Mouse (Mus musculus) gastrocnemius, postnatal 10 days (tissue): ENCODE data around the gene 2010111I01Rik. TPM values are rescaled to one million over a fixed set of nuclear protein-coding genes. Genes with fewer than 3 reads are reported as not detected.
"Not testable (repeated sequence)": the region's sequence is repeated elsewhere in the genome, so short reads cannot be mapped to it uniquely, and the experiment has no call there.

Source experiments
- DNase-seq: peaks from one replicate; pipeline ENCODE4 v3.0.0; 2021; ENCODE audit warnings: mixed read lengths
- total RNA-seq, 2 experiments: library from RNA; stranded (reverse); gene quantifications; 2 replicates each; pipeline ENCODE4 v1.2.3; 2021

Gene 2010111I01Rik
- total RNA-seq, 2 experiments from 2014 or later: 67.8 to 110 TPM

DNA sequence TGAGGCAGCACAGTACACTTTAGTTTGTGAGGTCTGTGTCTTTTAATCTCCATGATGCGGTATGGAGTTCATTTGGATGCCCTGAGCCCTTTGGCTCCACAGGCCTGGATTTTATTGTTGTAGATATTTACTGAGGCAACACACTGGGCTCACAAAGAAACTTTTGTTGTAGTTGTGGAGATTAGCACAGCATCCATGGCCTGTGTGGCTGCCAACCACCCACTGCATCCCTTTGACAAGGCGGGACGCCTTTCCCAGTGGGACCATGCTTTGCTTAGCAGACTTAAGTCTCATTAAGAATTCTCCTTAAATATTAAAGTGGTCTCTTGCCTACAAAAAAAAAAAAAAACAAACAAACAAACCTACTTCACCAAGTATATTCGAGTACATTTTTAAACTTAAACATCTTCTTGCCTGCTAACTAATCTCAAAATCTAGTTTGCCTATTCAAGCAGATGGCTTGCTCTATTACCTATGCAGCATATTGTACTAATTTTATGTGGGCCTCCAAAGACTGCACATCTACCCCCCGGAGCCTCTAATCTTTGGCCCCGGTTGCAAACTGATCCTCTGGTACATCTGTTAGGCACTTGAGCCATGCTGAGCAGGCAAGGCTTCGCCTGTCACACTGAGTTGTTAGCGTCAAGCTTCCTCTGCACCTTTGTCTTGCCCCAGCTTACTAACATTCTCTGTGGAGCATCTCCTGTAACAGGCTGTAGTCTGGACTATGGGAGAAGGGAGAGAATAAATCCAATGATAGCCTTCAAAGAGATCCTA is 239.0 kb downstream of the 2010111I01Rik start:
- no peak for DNase-seq

DNA sequence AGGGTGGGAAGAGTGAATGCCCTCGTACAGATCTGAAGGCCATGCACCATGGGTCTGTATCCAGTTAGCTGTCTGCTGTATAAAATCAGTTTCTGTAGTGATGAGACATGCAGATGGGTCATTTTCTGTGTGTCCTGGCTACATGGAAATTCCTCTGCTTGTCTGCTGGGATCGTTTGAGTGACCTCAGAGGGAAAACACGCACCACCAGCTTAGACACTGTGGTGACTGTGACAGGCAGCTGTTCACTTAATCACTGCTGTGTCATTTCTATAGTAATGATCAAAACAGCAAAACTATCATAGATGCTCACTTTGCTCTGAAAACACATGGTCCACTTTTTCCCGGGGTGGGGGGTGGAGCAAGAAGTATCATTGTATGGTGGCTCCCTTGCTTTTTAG is 241.1 kb downstream of the 2010111I01Rik start:
- DNase-seq: no peak

DNA sequence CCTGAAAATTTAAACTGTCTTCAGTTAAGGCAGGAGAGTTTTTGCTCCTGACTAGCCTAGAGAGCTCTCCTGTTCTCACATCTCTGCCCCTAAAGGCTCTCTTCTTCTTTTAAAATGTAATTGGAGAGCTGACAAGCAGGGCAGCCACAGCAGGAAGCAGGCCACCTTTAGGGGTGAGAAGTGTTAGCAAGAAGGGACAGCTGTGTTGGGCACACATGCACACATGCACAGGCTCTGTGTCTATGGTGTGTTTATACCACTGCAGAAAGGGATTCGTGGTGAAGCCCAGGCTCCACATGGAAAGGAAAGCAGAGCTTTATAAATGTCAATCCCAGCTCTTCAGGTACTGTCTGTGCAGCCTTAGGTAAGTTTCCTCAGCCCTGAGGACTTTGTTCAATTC is 241.7 kb downstream of the 2010111I01Rik start:
- no peak for DNase-seq

DNA sequence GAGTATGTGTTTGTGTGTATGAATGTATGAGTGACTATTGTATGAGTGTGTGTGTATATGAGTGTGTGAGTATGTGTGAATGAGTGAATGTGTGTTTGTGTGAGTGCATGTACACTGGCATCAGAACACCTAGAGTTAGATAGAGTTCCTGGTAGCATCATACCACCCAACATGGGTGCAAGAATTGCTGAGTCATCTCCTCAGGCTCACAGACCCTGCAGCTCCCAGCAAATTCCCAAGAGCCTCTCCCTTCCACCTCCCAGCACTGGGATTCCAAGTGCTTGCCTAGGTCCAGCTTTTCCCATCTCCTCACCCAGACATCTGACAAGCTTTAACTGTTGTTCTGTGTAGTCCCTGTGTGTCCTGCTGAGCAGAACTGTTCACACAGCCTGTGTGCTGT is 251.8 kb downstream of the 2010111I01Rik start:
- no peak for DNase-seq

DNA sequence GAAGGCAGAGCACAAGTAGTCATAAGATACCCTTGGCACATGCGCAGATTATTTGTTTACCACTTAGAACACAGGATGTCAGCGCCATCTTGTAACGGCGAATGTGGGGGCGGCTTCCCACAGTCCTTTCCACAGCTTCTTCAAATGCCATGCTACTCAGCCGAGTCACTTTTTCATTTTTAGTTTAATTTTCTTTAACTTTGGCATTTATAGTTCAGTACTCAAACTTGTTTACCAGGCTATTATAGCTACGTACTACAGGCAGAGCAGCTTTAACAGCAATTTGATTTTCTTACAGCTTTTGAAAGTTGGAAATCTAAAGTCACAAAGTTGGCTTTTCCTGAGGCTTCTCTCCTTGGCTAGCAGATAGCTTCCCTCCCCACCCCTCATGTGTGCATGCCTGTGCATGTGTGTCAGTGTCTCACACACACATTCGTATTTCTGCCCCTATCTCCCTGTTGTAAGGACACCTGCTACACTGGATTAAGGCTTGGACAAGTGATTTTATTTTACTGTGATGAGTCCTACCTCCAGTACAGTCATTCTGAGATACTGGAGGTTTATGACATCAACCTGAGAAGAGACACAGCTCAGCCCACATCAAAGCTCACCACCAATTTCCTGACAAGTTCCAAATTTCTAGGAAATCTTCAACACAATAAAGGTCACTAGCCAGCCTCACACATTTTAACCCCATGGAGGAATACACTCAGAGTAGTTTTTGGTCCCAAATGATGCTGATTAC is 258.5 kb downstream of the 2010111I01Rik start:
- no peak for DNase-seq

DNA sequence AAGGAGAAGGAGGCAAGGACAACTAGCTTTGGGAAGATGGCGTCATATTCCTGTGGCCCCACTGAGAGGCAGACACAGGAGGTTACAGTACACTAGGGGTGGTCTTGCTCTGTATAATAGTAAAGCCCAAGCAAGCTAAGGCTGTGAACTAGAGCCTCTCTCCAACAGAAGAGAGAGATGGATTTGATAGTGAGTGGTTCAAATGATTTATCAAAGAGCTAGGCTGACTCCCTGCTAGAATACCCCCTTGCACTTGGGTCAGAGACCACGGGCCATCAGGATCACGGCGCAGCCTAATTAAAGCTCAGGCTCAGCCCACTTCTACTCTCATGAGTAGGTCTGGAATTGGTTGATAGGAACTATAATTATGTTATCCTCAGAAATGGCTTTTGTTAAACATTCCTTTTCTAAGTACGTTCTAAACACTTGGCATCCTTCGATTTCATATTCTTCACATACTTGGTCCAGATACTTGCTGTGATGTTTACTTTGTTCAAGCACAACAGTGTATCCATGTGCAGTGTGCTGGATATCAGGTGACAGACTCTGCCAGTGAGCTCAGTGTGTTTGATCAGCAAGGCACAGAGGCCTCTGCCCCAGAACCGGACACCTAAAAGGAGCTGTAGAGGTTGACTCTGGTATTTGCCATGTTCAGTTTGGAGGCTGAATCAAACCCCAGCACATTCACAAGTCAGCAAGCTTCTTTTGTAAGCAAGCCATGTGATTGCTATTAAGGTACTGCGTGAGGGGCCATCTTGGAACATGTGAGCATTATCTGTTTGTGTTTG is 261.3 kb downstream of the 2010111I01Rik start:
- DNase-seq: no peak

DNA sequence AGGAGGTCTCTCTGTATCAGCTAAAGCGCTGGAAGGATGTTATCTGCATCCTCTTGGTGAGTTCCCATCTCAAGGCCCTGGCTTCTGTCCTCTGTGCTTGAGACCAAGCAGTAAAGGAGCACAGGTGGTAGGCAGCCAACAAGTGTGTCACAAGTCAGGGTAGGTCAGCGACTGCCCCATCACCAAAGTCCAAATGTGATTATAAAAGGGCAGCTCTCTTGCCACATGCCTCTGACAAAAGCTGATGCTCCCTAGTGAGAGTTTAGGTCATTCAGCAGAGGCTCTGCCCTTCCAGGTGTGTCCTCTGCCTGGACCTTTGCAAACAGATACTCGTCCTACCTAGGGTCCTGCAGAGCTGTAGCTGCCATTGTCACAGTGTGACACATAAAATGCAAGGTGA is 263.1 kb downstream of the 2010111I01Rik start:
- no peak for DNase-seq

DNA sequence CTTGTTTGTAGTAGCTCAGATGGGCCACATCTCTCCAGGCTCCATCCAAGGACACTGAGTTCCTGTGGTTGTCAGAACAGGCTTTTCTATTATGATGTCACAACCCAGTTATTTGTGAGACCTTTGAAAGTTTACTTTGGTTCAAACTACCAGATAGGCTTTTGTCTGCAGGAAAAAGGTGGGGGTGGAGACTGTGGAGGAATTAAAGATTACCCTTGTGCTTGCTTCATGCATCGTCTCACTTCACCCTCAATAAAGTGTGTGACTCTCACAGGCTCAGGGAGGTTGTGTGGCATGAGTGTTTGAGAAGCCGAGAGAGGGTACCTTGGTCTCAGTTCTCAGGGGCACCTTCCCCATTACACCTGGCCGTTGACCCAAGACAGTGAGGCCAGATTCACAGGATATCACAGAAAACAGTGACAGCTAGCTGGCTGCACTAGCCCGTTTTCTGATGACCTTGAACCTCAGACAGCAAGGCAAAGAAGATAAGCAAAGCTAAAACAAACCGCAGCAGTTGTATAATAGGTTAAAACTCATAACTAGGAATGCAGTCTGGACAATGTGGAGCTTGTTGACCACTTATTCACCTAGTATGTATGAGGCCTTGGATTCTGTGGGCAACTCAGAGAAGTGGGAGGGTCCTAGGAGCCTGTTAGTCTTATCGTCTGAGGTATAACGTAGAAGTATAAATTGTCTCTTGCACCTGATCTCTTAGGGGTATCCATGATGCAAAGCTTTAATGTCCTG is 266.4 kb downstream of the 2010111I01Rik start:
- no peak for DNase-seq

DNA sequence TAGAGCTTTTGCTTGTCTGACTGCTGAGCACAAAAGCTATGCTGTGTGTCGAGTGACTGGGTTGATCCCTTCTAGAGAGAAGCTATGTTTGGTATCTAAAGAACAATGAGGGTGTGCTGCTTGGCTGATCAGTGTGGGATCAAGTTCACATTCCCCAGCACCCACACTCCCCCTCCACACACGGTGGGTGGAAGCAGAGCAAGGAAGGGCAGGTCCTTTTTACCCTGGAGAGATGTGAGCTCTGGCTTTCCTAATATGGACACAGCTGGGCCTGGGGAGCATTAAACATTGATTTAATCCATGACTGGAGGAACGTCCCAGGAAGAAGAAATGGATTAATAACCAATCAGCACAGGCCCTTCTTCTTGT is 267.0 kb downstream of the 2010111I01Rik start:
- no peak for DNase-seq

DNA sequence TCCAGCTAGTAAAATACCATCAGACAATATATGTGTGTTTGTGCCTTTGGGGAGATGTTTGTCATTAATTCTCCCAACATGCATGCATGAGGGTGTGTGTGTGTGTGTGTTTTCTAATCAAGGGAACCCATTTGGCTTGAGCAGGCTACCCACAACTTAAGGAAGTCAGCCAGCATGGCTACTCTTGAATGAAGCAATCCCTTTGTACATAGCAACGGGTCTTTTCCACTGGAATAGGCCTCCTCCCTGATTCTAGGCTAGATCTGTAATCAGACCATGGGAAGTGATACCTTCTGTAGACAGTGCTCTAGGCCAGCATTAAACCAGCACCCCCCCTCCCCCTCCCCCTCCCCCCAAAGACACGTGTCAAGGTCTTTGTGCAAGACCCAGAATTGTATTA is 267.9 kb downstream of the 2010111I01Rik start:
- DNase-seq: no peak

DNA sequence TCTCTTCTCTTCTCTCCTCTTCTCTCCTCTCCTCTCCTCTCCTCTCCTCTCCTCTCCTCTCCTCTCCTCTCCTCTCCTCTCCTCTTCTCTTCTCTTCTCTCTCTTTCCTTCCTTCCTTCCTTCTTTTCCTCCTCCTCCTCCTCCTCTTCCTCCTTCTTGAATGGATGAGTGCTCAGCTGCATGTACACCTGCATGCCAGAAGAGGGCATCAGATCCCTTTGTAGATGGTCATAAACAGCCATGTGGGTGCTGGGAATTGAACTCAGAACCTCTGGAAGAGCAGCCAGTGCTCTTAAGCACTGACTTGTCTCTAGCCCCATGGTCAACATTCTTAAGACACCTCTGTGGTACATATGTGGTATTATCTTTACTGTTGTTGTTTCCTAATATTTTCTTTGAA is 269.8 kb downstream of the 2010111I01Rik start:
- not testable (repeated sequence) for DNase-seq

DNA sequence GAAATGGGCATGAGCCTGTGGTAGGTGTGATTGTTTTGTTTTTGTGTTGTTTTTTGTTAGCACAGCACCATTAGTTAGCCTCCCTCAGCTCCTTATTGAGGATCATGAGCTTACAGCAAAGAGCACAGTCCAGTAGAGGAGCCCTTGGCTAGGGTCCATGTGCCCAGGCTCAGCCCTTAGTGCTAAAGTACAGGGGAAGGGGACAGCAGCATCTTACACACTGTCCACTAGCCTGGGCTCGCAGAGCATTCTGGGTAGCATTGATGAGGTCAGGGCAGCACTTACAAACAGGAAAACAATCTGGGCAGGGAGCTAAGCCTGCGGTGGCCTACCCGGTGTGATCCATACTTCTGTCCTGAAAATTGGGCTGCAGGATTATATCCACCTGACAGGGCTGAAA is 270.9 kb downstream of the 2010111I01Rik start:
- no peak for DNase-seq

DNA sequence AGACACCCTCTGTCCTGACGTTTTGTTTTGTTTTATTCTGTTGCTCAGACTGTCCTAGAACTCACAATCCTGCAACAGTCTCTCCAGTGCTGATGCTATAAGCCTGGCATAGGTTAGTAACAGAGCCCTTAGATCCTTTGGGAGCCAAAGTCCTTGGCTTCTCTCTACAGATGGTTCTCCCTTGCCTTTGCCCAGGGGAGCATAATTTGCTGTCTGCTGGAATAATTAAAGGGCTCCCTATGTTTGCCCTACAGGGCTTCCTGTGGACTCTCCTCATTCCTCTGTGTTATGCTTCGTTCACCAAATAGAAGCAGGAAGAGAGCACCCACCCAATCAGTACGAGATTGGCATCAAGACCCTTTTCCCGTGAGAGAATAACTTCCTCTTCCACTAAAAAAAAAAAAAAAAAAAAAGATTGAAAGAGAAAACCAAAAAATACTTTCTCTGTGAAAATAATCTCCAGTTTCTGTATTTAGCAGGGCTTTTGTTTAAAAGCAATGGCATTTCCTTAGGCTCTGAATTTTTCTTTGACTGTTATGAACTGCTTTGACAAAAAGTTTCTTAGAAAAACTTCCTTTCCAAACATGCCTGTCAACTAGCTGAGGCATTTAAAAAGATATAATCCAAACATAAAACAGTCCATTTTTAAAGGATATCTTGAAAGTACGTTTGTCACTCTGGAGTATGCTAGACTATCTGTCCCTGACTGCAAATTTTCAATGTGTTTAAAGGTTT is 271.6 kb downstream of the 2010111I01Rik start:
- DNase-seq: no peak

DNA sequence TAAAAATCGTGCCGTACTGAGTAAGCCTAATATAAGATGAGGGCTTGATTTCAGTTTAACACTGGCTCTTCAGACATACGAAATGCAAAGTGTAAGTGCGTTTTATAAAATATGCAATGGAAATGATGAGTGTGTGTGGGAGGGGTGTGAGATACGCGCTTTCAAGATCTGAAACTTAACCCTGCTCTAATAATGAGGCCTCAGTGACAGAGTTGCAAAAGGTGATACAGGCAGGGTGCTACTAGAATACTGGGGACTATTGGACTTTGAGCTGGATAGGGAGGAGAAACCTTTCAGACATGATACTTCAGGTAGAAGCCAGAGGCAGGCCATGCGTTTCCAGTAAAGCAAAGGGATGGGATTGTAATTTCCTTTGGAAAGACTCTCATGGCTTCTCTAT is 273.4 kb downstream of the 2010111I01Rik start:
- DNase-seq: no peak

DNA sequence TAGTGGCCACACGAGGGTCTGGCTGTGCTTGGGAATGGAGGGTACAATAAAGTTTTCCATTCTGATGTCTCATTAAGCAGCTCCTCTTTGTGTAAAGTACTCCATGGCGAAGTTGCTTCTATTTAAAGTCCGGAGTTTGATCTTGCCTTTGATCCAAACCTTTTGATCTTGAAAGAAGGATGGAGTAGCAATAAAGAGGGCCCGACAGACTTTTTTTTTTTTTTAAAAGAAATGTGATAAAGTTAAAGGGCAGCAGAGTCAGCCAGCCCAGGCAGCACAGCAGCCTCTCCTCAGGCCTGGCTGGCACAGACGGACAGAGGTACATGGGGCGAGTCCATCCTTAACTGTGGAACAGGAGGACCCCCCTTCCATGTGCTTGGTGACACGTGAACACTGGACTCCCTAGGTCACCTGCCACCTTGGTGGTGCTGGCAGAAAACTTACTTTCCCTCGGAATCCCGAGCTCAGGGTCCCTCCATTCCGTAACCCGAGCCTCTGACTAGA is 274.7 kb downstream of the 2010111I01Rik start:
- DNase-seq: no peak

DNA sequence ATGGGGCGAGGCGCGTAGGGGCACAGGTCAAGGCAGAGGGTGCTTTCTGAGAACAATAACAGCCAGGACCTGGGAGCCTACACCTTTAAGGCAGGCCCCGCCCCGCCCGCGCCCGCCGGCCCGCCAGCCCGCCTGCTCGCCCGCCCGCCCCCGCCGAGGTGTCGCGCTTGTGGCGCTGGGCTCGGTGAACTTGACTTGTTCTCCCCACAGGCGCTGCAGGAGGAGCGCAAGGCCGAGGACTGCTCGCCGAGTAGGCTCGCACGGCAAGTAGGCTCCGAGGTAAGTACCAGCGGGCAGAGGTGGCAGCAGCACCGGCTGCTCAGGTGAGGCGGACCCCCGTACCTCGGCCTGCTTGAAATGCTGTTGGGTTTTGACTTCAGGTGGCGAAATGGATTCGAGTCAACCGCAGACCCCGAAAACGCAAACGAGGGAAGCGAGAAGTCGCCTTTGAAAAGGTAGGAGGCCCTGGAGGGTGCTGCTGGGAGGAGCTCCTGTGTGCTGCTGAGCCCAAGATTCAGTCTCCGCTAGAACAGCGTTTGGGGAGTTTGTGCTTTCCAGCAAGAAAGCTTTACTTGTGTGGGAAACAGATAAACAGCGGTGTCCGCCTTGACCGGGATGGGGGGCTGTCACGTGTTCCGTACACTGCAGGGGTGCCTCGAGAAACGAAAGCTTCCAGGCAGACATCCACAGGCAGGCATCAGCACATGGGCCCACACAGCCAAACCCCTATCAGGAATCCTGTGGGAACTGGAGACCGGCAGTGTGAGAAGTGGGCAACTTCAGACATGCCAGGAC is 275.4 kb downstream of the 2010111I01Rik start:
- DNase-seq: peak; percentile 86

DNA sequence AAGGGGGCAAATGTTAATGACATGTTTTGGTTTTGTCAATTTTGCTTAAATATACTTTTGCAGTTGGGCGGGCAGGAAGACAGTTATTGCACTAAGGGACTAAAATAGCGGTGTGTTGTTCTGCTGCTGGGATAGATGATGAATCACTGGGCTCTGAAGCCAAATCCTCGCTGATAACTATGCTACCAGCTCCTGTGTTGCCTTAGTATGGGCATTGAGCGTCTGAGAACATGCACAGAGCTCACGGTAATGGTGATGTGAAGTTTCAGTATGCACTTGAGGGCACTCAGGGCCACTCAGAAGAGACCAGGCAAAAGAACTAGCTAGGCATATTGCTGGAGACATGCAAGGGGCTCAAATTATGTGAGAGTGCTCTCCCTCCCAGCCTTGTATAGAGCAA is 276.1 kb downstream of the 2010111I01Rik start:
- DNase-seq: no peak

DNA sequence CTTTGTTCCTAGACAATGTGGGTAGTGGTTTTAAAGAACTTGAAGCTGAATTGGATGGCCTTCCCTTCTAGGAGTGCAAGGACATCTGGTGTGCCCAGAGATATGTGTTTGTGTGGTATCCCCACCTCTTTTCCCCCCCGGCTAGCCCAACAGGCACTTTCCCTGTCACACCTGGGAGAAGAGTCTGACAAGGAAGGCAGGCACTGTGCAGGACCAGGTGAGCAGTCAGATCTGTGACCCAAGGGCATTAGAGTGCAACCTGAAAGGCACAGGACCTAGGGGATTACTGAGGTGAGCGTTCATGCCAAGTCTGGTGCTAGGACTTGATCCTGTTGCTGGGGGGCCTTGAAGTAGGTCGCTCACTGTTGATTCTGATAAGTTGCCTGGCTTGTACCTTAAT is 277.0 kb downstream of the 2010111I01Rik start:
- DNase-seq: no peak

DNA sequence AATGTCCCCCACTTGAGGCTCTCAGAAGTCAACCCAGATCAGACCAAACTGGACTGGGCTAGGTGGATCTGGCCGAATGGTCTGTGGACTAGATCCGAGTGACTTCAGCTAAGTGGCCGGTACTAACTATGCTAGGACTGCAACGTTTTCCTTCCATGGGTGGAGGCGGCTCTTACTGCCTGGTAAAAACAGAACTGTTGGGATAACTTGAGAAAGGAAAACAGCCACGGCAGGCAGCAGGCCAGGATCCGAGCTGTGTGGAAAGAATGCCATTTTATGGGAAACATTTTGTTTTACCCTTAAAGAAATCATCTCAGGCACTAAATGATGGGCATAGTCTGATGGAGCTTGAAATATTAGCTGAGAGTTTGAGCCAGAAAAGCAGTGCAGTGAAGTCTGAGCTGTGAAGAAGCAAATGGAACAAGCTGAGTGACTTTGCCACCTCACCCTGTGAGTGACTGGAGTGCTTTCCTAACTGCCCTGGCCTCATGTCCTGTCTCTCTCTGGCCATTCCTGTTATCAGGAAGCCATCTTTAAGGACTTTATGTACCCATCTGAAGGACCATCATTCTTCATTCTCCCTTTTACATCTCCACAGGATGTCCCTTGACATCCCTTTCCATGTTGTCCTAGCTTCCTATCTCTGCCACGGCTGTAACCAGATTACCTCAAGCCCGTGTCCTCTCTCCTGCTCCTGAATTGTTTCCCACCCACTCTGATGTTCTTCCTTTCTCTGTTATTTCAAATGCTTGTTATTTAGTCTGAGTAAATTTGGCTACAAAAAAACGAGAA is 277.9 kb downstream of the 2010111I01Rik start:
- no peak for DNase-seq

DNA sequence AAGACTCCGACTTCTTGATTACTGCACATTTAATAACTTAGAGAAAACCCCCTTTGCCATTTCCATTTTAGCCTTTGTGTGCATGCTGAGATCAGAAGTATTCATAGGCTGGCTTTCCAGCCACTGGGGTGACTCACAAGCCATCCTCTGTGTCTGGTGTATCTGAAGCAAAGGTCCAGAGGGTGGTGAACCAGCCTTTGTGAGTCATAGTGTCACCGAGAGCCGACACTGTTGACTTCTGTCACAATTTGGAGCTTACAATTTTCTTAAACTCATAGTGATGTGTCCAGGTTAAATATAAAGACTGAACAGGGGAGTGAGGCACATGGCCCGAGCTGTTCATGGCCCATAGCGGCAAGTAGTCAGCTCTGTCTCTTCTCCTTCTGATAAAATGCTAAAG is 278.9 kb downstream of the 2010111I01Rik start:
- no peak for DNase-seq
